Mouse (Mus musculus) retina, adult 2 months (tissue): ENCODE measurements around the gene 9930022D16Rik.
A peak's percentile ranks its signal among the peaks of the same experiment; 100 is the strongest.

Experiments used
- DNase-seq: peaks from one replicate; pipeline ENCODE4 v3.0.0-alpha.2; 2012; ENCODE audit warnings: low read depth, low spot score

9930022D16Rik gene

GRCm38 (mm10) chr11:109413617-109414016, at the start of gene 9930022D16Rik:
Gene 9930022D16Rik (plus strand): TSS chr11:109413917.
- no peak for DNase-seq

GRCm38 (mm10) chr11:109364337-109364736, 49.4 kb upstream of the 9930022D16Rik start:
- DNase-seq, result no peak

GRCm38 (mm10) chr11:109364881-109365280, 48.8 kb upstream of the 9930022D16Rik start:
- DNase-seq, result no peak

- no peak for DNase-seq
Measured at GRCm38 (mm10) chr11:109365818-109366217, 47.9 kb upstream of the 9930022D16Rik start.

GRCm38 (mm10) chr11:109366802-109367579, 46.7 kb upstream of the 9930022D16Rik start:
- no peak for DNase-seq

- no peak for DNase-seq
Measured at GRCm38 (mm10) chr11:109369026-109369637, 44.6 kb upstream of the 9930022D16Rik start.

GRCm38 (mm10) chr11:109375412-109375811, 38.3 kb upstream of the 9930022D16Rik start:
- DNase-seq, result no peak

- peak; percentile 44 for DNase-seq
Measured at GRCm38 (mm10) chr11:109376484-109377143, 37.1 kb upstream of the 9930022D16Rik start.

GRCm38 (mm10) chr11:109377477-109377876, 36.2 kb upstream of the 9930022D16Rik start:
- DNase-seq, result no peak

- DNase-seq, result no peak
Measured at GRCm38 (mm10) chr11:109378051-109378450, 35.7 kb upstream of the 9930022D16Rik start.

GRCm38 (mm10) chr11:109380662-109381061, 33.1 kb upstream of the 9930022D16Rik start:
- no peak for DNase-seq

GRCm38 (mm10) chr11:109385296-109385695, 28.4 kb upstream of the 9930022D16Rik start:
- no peak for DNase-seq

- no peak for DNase-seq
Measured at GRCm38 (mm10) chr11:109389046-109389445, 24.7 kb upstream of the 9930022D16Rik start.

GRCm38 (mm10) chr11:109391200-109391599, 22.5 kb upstream of the 9930022D16Rik start:
- DNase-seq, result no peak

GRCm38 (mm10) chr11:109391760-109392159, 22.0 kb upstream of the 9930022D16Rik start:
- no peak for DNase-seq

- no peak for DNase-seq
Measured at GRCm38 (mm10) chr11:109392601-109393000, 21.1 kb upstream of the 9930022D16Rik start.

GRCm38 (mm10) chr11:109394758-109395157, 19.0 kb upstream of the 9930022D16Rik start:
- DNase-seq, result no peak

- no peak for DNase-seq
Measured at GRCm38 (mm10) chr11:109395291-109395690, 18.4 kb upstream of the 9930022D16Rik start.

GRCm38 (mm10) chr11:109406431-109406830, 7.3 kb upstream of the 9930022D16Rik start:
- no peak for DNase-seq

GRCm38 (mm10) chr11:109410197-109410980, 3.3 kb upstream of the 9930022D16Rik start:
- DNase-seq, result no peak

GRCm38 (mm10) chr11:109414802-109415201, 1.1 kb downstream of the 9930022D16Rik start:
- no peak for DNase-seq
